Mouse (Mus musculus) adrenal gland, adult 18-20 months (tissue): ENCODE data around the gene Mlh3. TPM values are rescaled to one million over a fixed set of nuclear protein-coding genes. Genes with fewer than 3 reads are reported as not detected.
A peak's percentile ranks its signal among the peaks of the same experiment; 100 is the strongest.

Experiments
- DNase-seq, 2 experiments: peaks; one replicate each; pipeline ENCODE4 v3.0.0; 2021 to 2022; ENCODE audit warnings: low spot score in 2 of 2
- long read RNA-seq, 2 experiments: library from polyadenylated mRNA; stranded (forward); transcript quantifications; one replicate each; pipeline ENCODE4 v2.0.0; 2021
- total RNA-seq, 2 experiments: library from RNA; stranded (reverse); gene quantifications; 1 replicate in 1 of 2; 2 replicates in 1 of 2; pipeline ENCODE4 v1.2.3; 2021

The Mlh3 gene
- 1 to 10 TPM; 8.0 to 9.2 TPM for total RNA-seq
- long read RNA-seq, experiment 1, full-length matches to known transcripts = 3 of 5 reads
- long read RNA-seq, experiment 1, partial matches to known transcripts = 1 of 5 reads
- long read RNA-seq, experiment 1, other reads (novel, unspliced or antisense) = 1 of 5 reads
- long read RNA-seq, experiment 2, full-length matches to known transcripts = 1 of 8 reads
- long read RNA-seq, experiment 2, partial matches to known transcripts = 5 of 8 reads
- long read RNA-seq, experiment 2, other reads (novel, unspliced or antisense) = 2 of 8 reads

DNA sequence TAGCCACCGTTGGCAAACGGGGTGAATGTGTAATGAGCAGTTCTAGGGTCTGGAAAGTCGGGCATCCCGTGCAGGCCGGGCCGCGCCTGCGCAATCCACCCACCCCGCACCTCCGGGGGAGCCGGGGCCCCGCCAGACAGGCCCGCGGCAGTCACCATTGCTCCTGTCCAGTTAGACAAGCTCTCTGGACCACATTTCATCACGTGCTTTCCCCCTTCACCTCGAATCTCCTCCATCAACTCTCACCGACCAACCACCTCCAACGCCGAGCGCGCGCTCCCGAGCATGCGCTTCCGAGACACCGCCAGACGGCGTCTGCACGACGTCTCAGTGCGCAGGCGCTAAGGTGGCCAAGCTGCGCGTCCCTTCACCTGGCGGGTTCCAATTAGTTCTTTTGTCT is at the start of gene Mlh3:
Gene Mlh3, minus strand, starts transcription at position 281 of the 400 bp plus-strand sequence.
- peak; percentile 78 to 81 for DNase-seq

GRCm38 (mm10) chr12:85308651-85309050 is 38.3 kb upstream of the Mlh3 start:
- no peak for DNase-seq

GRCm38 (mm10) chr12:85305247-85305892 is 35.0 kb upstream of the Mlh3 start:
- peak; percentile 86 for DNase-seq

- DNase-seq = no peak
Measured at GRCm38 (mm10) chr12:85304725-85305124, 34.3 kb upstream of the Mlh3 start.

DNA sequence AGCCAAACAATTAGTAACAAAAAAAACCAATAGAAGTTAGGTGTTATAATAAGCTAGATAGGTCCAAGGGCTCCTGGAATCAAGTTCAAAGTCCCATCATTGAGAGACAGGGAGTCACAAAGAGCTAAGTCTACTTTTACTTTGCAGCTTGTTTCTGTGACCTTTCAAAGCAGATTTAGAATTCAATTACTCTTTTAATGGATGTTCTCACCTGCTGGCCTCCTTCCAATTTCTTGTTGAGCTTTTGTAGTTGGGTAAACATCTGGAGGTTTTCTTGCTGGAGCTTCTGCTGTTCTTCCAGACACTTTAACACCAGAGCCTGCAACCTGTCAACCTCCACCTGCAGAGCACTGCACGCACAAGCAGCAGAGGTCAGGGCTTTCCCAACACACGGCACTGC is 32.9 kb upstream of the Mlh3 start:
- no peak for DNase-seq

- DNase-seq = no peak
Measured at GRCm38 (mm10) chr12:85298835-85299180, 28.4 kb upstream of the Mlh3 start.

GRCm38 (mm10) chr12:85298127-85298834 is 27.9 kb upstream of the Mlh3 start:
- no peak for DNase-seq

DNA sequence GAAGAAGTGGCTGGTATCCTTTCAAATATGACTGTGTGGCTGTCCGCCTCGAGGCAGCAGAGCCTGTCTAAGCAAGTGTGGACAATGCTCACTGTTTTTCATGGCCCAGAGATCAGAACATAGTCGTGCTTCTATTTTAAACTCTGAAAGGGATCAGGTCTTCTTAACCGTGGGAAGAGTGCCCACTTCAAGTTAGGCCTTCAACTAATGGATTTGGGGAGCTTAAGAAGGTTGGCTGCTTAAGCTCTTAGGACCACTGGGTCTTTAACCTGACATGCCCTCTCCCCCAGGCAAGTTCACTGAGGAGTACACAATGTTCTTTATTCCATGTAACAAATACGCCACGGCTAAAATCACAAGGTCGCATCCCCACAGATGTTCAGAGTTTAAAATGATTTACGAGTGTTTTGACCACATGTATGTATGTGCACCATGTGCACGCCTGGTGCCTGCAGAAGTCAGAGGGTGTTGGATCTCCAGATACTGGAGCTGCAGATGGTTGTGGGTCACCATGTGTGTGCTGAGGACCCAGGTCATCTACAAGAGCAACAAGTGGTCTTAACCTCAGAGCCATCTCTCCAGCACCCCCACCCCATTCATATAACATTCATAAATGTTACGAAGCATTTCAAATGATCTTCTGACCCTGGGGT is 27.1 kb upstream of the Mlh3 start:
- DNase-seq = no peak

- no peak for DNase-seq
Measured at GRCm38 (mm10) chr12:85296915-85297314, 26.5 kb upstream of the Mlh3 start.

DNA sequence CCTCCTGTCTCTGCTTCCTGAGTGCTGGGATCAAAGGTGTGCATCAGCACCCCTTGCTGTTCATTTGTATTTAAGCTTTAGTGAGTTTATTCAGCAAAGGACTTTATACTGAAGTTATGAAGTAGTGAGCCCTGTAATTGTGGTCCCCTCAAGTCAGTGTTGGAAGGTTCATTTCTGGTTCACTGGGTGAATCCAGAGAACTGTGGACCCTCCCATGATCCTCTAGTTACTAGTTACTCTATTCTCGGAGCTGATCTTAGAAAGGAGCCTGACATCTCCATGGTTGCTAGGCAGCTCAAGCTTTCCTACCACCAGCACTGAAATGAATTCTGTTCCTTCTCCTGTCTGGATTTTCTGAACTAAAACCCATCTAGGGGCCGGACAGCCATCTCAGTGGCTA is 25.1 kb upstream of the Mlh3 start:
- no peak for DNase-seq

- no peak for DNase-seq
Measured at GRCm38 (mm10) chr12:85292906-85293305, 22.5 kb upstream of the Mlh3 start.

DNA sequence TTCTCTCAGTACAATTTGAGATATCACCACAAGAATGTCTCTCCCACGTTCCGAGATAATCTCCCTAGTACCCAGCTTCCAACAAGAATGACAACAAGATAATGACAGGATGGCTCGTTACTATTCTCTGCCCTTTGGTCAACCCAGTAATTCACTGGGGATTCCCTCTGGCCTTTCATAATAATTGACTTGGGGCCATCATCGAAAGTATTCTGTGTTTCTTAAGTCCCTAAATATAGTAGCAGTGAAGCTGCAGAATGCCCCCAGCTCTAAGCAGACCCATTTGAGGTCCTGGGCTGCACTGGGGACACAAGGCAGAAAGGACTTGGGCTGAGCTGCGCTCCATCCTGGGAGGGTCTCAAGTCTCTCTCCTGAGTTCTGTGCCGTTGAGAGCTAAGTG is 21.9 kb upstream of the Mlh3 start:
- no peak for DNase-seq

GRCm38 (mm10) chr12:85291541-85291940 is 21.1 kb upstream of the Mlh3 start:
- no peak for DNase-seq

- no peak for DNase-seq
Measured at GRCm38 (mm10) chr12:85290633-85291032, 20.2 kb upstream of the Mlh3 start.

- DNase-seq = no peak
Measured at GRCm38 (mm10) chr12:85289157-85290000, 19.0 kb upstream of the Mlh3 start.

DNA sequence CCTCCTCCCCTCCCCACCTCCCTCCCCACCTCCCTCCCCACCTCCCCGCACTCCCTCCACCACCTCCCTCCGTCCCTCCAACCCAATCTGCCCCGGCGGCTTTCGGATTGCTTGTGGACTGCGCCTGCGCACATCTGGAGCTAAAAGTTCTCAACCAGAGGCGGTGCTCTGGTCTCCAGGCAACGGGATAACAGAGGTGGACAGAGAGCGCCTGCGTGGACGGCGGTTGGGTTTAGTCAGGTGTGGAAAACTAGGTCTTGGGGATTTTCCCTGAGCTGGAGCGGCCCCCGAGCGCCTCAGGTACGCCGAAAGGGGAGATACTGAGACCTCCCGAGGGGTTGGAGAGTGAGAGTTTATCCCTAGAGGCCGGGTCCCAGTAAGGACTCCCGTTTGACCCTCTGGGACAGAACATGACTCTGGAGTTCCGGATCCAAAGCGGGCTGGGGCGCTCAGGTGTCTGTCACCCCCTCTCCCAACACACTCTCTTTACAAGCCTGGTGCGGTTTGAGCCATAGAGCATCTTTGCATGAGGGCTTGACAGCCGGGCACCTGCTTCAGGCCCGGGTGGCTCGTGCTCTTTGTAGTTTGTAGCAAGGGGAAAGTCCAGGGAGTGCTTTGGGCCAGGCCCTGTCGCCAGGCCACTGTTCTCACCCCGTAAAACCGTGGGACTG is 18.2 kb upstream of the Mlh3 start, which contains the start of gene Zc2hc1c:
Gene Zc2hc1c, plus strand, starts transcription at position 106 of the 671 bp plus-strand sequence.
- DNase-seq = peak; percentile 76 to 80

GRCm38 (mm10) chr12:85287809-85288485 is 17.5 kb upstream of the Mlh3 start, which contains the start of gene Acyp1:
TSS of gene Acyp1 (minus strand) at chr12:85288438.
- peak; percentile 36 to 46 for DNase-seq

DNA sequence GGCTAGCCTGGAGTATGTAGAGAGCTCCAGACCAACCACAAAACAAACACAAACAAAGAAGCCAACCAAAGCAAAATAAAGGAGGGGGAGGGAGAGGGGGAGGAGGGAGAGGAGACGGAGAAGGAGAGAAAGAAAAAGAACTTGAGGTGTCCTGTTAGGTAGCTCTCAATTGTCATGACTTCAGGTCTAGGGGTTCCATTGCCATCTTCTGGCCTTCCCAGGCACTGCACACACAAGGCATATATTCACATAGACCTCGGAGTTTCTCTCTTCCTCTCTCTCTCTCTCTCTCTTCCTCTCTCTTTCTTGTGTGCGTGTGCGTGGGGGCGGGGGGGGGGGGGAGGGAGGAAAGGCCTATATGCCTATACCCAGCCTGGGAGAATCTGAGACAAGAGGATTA is 16.5 kb upstream of the Mlh3 start:
- DNase-seq = no peak

GRCm38 (mm10) chr12:85284996-85285395 is 14.6 kb upstream of the Mlh3 start:
- DNase-seq = no peak

GRCm38 (mm10) chr12:85284331-85284730 is 13.9 kb upstream of the Mlh3 start:
- DNase-seq = no peak
